ENCODE assay signal across 20 mouse cellular contexts in genomic region chr10:12975461-12975860, GRCm38 (mm10). TPM values are rescaled to one million over a fixed set of nuclear protein-coding genes. Genes with fewer than 3 reads are reported as not detected.
A peak's percentile ranks its signal among the peaks of the same experiment; 100 is the strongest.
DNase-seq lines count a peak whose midpoint lies in the region; ATAC-seq and TF ChIP-seq lines count a peak whose summit lies in the region.
"Had no signal": no experiment of that assay in that cellular context is flagged by ENCODE, and none has a peak within 500 bp of the region (broad histone marks: within the 10 kb centered on the region; RNA-seq: fewer than 3 reads in every experiment).

No protein-coding gene starts in this region.

- H3K79me2 ChIP-seq in CH12.LX (replicated peaks; ENCODE audit: control insufficient read depth, extremely low read depth, insufficient read depth, poor library complexity, severe bottlenecking), result no peaks in the 10 kb centered on the region

- no peak overlapping the region for H3K4me3 ChIP-seq in CH12.LX (replicated peaks in 1 of 3; ENCODE audit: low read depth in 2 of 3, low read length in 2 of 3, poor library complexity in 1 of 3)
- H3K4me3 ChIP-seq in midbrain, postnatal 0 days (ENCODE audit: low read depth, low read length), result no peak overlapping the region
- H3K4me3 ChIP-seq: embryonic facial prominence, embryonic 13.5 days; forebrain, embryonic 12.5 days; gastrocnemius, adult 2 months; heart, embryonic 13.5 days; hindbrain, embryonic 12.5 days had no signal

- in situ Hi-C loops in CH12.LX (cut with MboI; ENCODE audit: low pct_ligation_motif_present, low pct_unique_long_range_greater_than_20kb, low sequenced_read_pairs), result no loop called here

- H3K36me3 ChIP-seq in CH12.LX (replicated peaks in 1 of 2; ENCODE audit: control insufficient read depth in 1 of 2, insufficient read depth in 1 of 2, low read length in 1 of 2), result no peaks in the 10 kb centered on the region
- H3K36me3 ChIP-seq in midbrain, postnatal 0 days (ENCODE audit: insufficient read depth, low read length), result no peaks in the 10 kb centered on the region
- H3K36me3 ChIP-seq: embryonic facial prominence, embryonic 13.5 days; forebrain, embryonic 12.5 days; heart, embryonic 13.5 days; hindbrain, embryonic 12.5 days had no signal

- peaks cover 4% of the 10 kb centered on the region for H3K9me3 ChIP-seq in CH12.LX (replicated peaks; ENCODE audit: low read length)
- no peaks in the 10 kb centered on the region for H3K9me3 ChIP-seq in midbrain, postnatal 0 days (ENCODE audit: low read length)
- H3K9me3 ChIP-seq: embryonic facial prominence, embryonic 13.5 days; forebrain, embryonic 12.5 days; heart, embryonic 13.5 days; hindbrain, embryonic 12.5 days had no signal

- peak; percentile 94 for ATAC-seq in common myeloid progenitor, adult 5-6 weeks (replicated peaks; ENCODE audit: low read depth, poor library complexity, severe bottlenecking)
- peak; percentile 79 for ATAC-seq in megakaryocyte progenitor cell, adult 5-6 weeks (replicated peaks; ENCODE audit: poor library complexity)
- no peak for ATAC-seq in midbrain, postnatal 0 days (ENCODE audit: low FRiP score)
- ATAC-seq: forebrain, embryonic 16.5 days; hindbrain, embryonic 16.5 days had no signal

- TF ChIP-seq RAD21 in CH12.LX (IDR thresholded peaks at IDR 0.05; ENCODE audit: low read depth, low read length), result no peak

- peak; percentile 21 for DNase-seq in 416B (ENCODE audit: low read depth)
- DNase-seq in CH12.LX (ENCODE audit: extremely low read depth), result no peak
- no peak for DNase-seq in B cell, adult 2 months
- no peak for DNase-seq in midbrain, postnatal 0 days (ENCODE audit: low spot score)
- DNase-seq in right cerebral cortex, postnatal 14 days, result no peak
- DNase-seq: adrenal gland, postnatal 10 days; cerebellum, adult 11-12 months; cerebellum, adult 9-10 months; cerebellum, postnatal 25 days; gastrocnemius, adult 2 months; gastrocnemius, postnatal 25 days; heart, postnatal 36 days had no signal

- TF ChIP-seq CTCF in CH12.LX (conservative IDR thresholded peaks at IDR 0.05 in 1 of 2, IDR thresholded peaks at IDR 0.05 in 1 of 2; ENCODE audit: low read depth in 2 of 2, low read length in 2 of 2), result no peak
- TF ChIP-seq CTCF in midbrain, postnatal 0 days (IDR thresholded peaks at IDR 0.05), result no peak

- TF ChIP-seq EP300 in CH12.LX (IDR thresholded peaks at IDR 0.05; ENCODE audit: low read length), result no peak

- H3K4me2 ChIP-seq in CH12.LX (ENCODE audit: insufficient read depth, low read depth, poor library complexity, severe bottlenecking), result no peak overlapping the region
- H3K4me2 ChIP-seq in midbrain, postnatal 0 days (ENCODE audit: low read depth, low read length, poor library complexity, severe bottlenecking), result no peak overlapping the region
- H3K4me2 ChIP-seq: embryonic facial prominence, embryonic 13.5 days; forebrain, embryonic 12.5 days; heart, embryonic 13.5 days; hindbrain, embryonic 12.5 days had no signal

- H3K9ac ChIP-seq in CH12.LX (ENCODE audit: insufficient read depth, low read depth), result no peak overlapping the region; the same call in 1 of the 2 replicates
- H3K9ac ChIP-seq in midbrain, postnatal 0 days (replicated peaks; ENCODE audit: low read length, poor library complexity, severe bottlenecking), result no peak overlapping the region
- H3K9ac ChIP-seq: embryonic facial prominence, embryonic 13.5 days; forebrain, embryonic 12.5 days; heart, embryonic 13.5 days; hindbrain, embryonic 12.5 days had no signal

- dilution Hi-C loops in CH12.LX (cut with MboI; ENCODE audit: extremely low pct_ligation_motif_present, extremely low pct_unique_long_range_greater_than_20kb, low sequenced_read_pairs), result no loop called here

- 89% methylated on average over 3 of the region's 3 CpGs for WGBS in midbrain, postnatal 0 days

- TF ChIP-seq POLR2A in CH12.LX (IDR thresholded peaks at IDR 0.05; ENCODE audit: low read depth, low read length), result no peak

- peak overlapping the region; percentile 14; the same call in 1 of the 2 replicates for H3K27ac ChIP-seq in CH12.LX (ENCODE audit: insufficient read depth, low read depth)
- no peak overlapping the region for H3K27ac ChIP-seq in midbrain, postnatal 0 days (ENCODE audit: low read depth, low read length)
- H3K27ac ChIP-seq: embryonic facial prominence, embryonic 13.5 days; forebrain, embryonic 12.5 days; gastrocnemius, adult 2 months; heart, embryonic 13.5 days; hindbrain, embryonic 12.5 days had no signal

- peaks cover 26 to 47% of the 10 kb centered on the region in 2 experiments for H3K4me1 ChIP-seq in CH12.LX (ENCODE audit: control insufficient read depth in 1 of 2, insufficient read depth in 2 of 2)
- no peaks in the 10 kb centered on the region for H3K4me1 ChIP-seq in midbrain, postnatal 0 days (ENCODE audit: insufficient read depth, low read length)
- H3K4me1 ChIP-seq: embryonic facial prominence, embryonic 13.5 days; forebrain, embryonic 12.5 days; heart, embryonic 13.5 days; hindbrain, embryonic 12.5 days had no signal

- H3K27me3 ChIP-seq in CH12.LX (replicated peaks), result no peaks in the 10 kb centered on the region
- H3K27me3 ChIP-seq in midbrain, postnatal 0 days (ENCODE audit: insufficient read depth, low read length), result no peaks in the 10 kb centered on the region
- H3K27me3 ChIP-seq: embryonic facial prominence, embryonic 13.5 days; forebrain, embryonic 12.5 days; heart, embryonic 13.5 days; hindbrain, embryonic 12.5 days had no signal

TF ChIP-seq in CH12.LX, 34 proteins besides CTCF, POLR2A, EP300 and RAD21:
- TF ChIP-seq UBTF (IDR thresholded peaks at IDR 0.05; ENCODE audit: low read depth, low read length), result no peak
- TF ChIP-seq TBP (conservative IDR thresholded peaks at IDR 0.05; ENCODE audit: low read depth, low read length), result 0 out of 2 replicates have a peak, but pooled peaks have one; percentile 17
- no peak for TF ChIP-seq USF2 (conservative IDR thresholded peaks at IDR 0.05; ENCODE audit: low read depth, low read length)
- no peak for TF ChIP-seq ZMIZ1 (IDR thresholded peaks at IDR 0.05; ENCODE audit: low read depth, low read length)
- no peak for TF ChIP-seq JUND (conservative IDR thresholded peaks at IDR 0.05; ENCODE audit: low read depth, low read length)
- no peak for TF ChIP-seq HCFC1 (IDR thresholded peaks at IDR 0.05; ENCODE audit: low read depth, low read length)
- no peak for TF ChIP-seq NELFE (IDR thresholded peaks at IDR 0.05; ENCODE audit: low read depth, low read length)
- no peak for TF ChIP-seq MAX (IDR thresholded peaks at IDR 0.05; ENCODE audit: low read length)
- no peak for TF ChIP-seq ETS1 (conservative IDR thresholded peaks at IDR 0.05; ENCODE audit: low read depth, low read length)
- no peak for TF ChIP-seq RCOR1 (conservative IDR thresholded peaks at IDR 0.05; ENCODE audit: low read depth, low read length)
- peak; percentile 86; the same call in 1 of the 2 replicates for TF ChIP-seq MAFK (IDR thresholded peaks at IDR 0.05; ENCODE audit: insufficient replicate concordance, low read length)
- no peak for TF ChIP-seq ELF1 (IDR thresholded peaks at IDR 0.05; ENCODE audit: low read depth, low read length)

RNA-seq across cellular contexts. Expression of gene Stx11, which starts 11.4 kb away (rescaled TPM):
- total RNA-seq in CH12.LX (2012; rRNA removed) (33.7 and 49.8 TPM in 2 replicates), CH12.LX (2014; rRNA removed) (42.3 and 47.7 TPM in 2 replicates)
- 22.2 and 23.4 TPM in 2 replicates for polyA plus RNA-seq in CH12.LX (2012; ENCODE audit: insufficient read length, low read depth)
- total RNA-seq in common myeloid progenitor, adult 5-6 weeks (2017), result 8.2 and 9.4 TPM in 2 replicates
- total RNA-seq in megakaryocyte progenitor cell, adult 5-6 weeks (2015), result 5.1 and 7.6 TPM in 2 replicates
- total RNA-seq in megakaryocyte progenitor cell, adult 5-6 weeks (2017), result 5.7 and 6.8 TPM in 2 replicates
- total RNA-seq in midbrain, postnatal 0 days (2014; rRNA removed), result 1.8 and 7.8 TPM in 2 replicates
- 0.92 and 1.1 TPM in 2 replicates for polyA plus RNA-seq in midbrain, postnatal 0 days (2015; fragmentation: Nextera tagmentation; extraction: Ambion mirVana)

RNA-seq across cellular contexts. Expression of gene Sf3b5, which starts 29.7 kb away (rescaled TPM):
- total RNA-seq in CH12.LX (2012; rRNA removed), result 49.1 and 49.6 TPM in 2 replicates
- total RNA-seq in CH12.LX (2014; rRNA removed), result 41.8 and 51.3 TPM in 2 replicates
- polyA plus RNA-seq in CH12.LX (2012; ENCODE audit: insufficient read length, low read depth), result 36.6 and 41.9 TPM in 2 replicates
- total RNA-seq in common myeloid progenitor, adult 5-6 weeks (2017), result 16.9 and 17.4 TPM in 2 replicates
- 17.4 and 18.7 TPM in 2 replicates for total RNA-seq in megakaryocyte progenitor cell, adult 5-6 weeks (2015)
- total RNA-seq in megakaryocyte progenitor cell, adult 5-6 weeks (2017), result 23.3 and 23.4 TPM in 2 replicates
- total RNA-seq in midbrain, postnatal 0 days (2014; rRNA removed), result 18.4 and 24.8 TPM in 2 replicates
- 24.2 and 24.8 TPM in 2 replicates for polyA plus RNA-seq in midbrain, postnatal 0 days (2015; fragmentation: Nextera tagmentation; extraction: Ambion mirVana)
